Mouse (Mus musculus): ENCODE measurements around the gene Btbd11.

- TF ChIP-seq CTCF (IDR thresholded peaks at IDR 0.05; ENCODE audit: insufficient read depth, low read length) (no peak), POLR2A (IDR thresholded peaks at IDR 0.05; ENCODE audit: borderline replicate concordance, extremely low read depth, low read depth, low read length) (no peak)
These were observed 201.1 kb downstream of the Btbd11 start for GRCm38 (mm10) chr10:85587758-85588157.
